Mouse (Mus musculus) olfactory bulb, adult 2 months (tissue): ENCODE measurements around the gene Ccdc146.

Experiments used
- CTCF ChIP-seq: fragments of 200-500 bp; IDR thresholded peaks from 2 replicates; pipeline ENCODE4 v1.5.1; 2012; ENCODE audit warnings: low read depth, mild to moderate bottlenecking, low read length, moderate library complexity; ENCODE audit not compliant: insufficient read depth
- POLR2A ChIP-seq: fragments of 200-500 bp; IDR thresholded peaks from 2 replicates; pipeline ENCODE4 v1.6.1; 2012; ENCODE audit warnings: mild to moderate bottlenecking, low read depth, low read length, moderate library complexity; ENCODE audit not compliant: insufficient read depth

DNA sequence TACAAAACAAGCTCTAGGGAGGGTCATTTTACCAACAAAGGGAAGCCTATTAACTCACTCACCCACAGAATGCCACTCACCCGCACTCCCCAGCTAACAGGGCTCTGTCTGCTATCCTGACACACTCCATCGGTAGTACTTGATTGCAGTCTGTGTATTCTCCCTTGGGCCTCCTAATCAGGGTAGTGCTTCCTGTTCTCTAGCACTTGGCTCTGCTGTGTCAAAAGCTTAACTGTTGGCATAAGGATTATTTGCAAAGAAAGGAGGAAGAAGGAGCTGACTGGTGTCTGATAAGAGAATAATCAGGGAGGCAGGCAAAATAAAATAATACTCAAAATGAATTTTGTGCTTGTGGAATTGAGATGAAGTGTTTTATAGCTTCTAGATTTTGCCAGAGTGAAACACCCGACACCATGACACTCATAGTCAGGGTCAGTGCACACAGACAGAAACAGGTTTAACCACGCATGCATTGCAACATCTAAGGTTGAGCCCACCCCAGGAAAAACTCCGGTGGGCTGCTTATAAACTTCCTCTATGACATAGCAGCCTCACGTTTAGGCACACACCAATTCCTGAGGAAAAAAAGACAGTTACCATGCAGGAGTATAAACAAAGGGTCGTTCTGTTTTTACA, 29.2 kb downstream of the Ccdc146 start:
- no peak for TF ChIP-seq POLR2A
- no peak for TF ChIP-seq CTCF
